Mouse (Mus musculus) spleen, adult 2 months (tissue): ENCODE data around the gene Cped1. TPM values are rescaled to one million over a fixed set of nuclear protein-coding genes. Genes with fewer than 3 reads are reported as not detected.

ENCODE experiments used
- DNase-seq, 2 experiments: peaks; one replicate each; pipeline versions ENCODE4 v3.0.0 to v3.0.0-alpha.2; 2012 to 2021; ENCODE audit warnings: low spot score in 2 of 2, low read depth in 1 of 2
- H3K27ac ChIP-seq: fragments of 200-500 bp; 2 replicates; pipeline ENCODE4 v1.5.1; 2012; ENCODE audit warnings: low read length, inconsistent platforms; ENCODE audit not compliant: insufficient read depth
- H3K27me3 ChIP-seq: fragments of 200-500 bp; 2 replicates; pipeline ENCODE4 v1.6.1; 2012; ENCODE audit warnings: mild to moderate bottlenecking, moderate library complexity, low read length, inconsistent platforms; ENCODE audit not compliant: control insufficient read depth, insufficient read depth
- H3K36me3 ChIP-seq: fragments of 200-500 bp; 2 replicates; pipeline ENCODE4 v1.6.1; 2012; ENCODE audit warnings: mild to moderate bottlenecking, low read length, inconsistent platforms; ENCODE audit not compliant: control insufficient read depth, insufficient read depth
- H3K4me1 ChIP-seq: fragments of 200-500 bp; 2 replicates; pipeline ENCODE4 v1.6.1; 2011; ENCODE audit warnings: inconsistent platforms; ENCODE audit not compliant: control insufficient read depth, insufficient read depth, insufficient read length
- H3K4me3 ChIP-seq: fragments of 200-500 bp; 2 replicates; pipeline ENCODE4 v1.5.1; 2011; ENCODE audit warnings: mild to moderate bottlenecking, inconsistent platforms; ENCODE audit not compliant: insufficient read depth, insufficient read length; ENCODE audit errors: extremely low read depth
- CTCF ChIP-seq: fragments of 200-500 bp; IDR thresholded peaks from 2 replicates; pipeline ENCODE4 v1.5.1; 2011; ENCODE audit warnings: mild to moderate bottlenecking, inconsistent platforms; ENCODE audit not compliant: insufficient read depth, insufficient read length, insufficient replicate concordance; ENCODE audit errors: extremely low read depth
- POLR2A ChIP-seq: fragments of 200-500 bp; IDR thresholded peaks from 2 replicates; pipeline ENCODE4 v1.6.1; 2011; ENCODE audit warnings: low read depth, low read length, inconsistent platforms
- WGBS: fragments of 180-500 bp; shearing (Covaris S2); methylation state at CpG from one replicate; pipeline ENCODE4 v1.1.7; 2018; 5-methylcytosine and 5-hydroxymethylcytosine counted together
- polyA plus RNA-seq: library from polyadenylated mRNA; depleted of rRNA; stranded (reverse); fragments of >200 nt; gene quantifications from 2 replicates; pipeline ENCODE4 v1.2.3, GENCODE M21; 2012

The Cped1 gene
- polyA plus RNA-seq, 1 experiment, result 2.7 TPM

DNA sequence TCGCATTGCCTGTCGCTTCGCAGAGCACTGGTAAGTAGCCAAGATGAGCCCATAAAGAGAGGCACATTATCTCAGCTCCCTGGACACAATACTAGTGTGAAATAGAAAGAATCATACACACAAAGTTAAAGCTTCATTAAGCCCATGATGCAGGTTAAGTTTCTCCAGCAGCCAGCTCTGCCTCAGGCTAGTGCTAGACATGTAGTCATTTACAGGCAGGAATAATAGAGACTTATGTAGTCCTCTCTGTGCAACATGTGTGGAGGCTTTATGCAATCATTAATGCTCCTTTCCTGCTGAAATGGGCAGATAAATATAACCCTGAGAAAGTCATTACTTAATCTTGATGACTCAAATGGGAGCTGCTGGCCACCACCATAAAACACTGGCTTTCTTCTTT, 216.2 kb downstream of the Cped1 start:
- Histone ChIP-seq H3K4me1 (no peaks in the 10 kb centered on the region), H3K36me3 (no peaks in the 10 kb centered on the region), H3K27ac (no peak overlapping the region), H3K27me3 (no peaks in the 10 kb centered on the region), H3K4me3 (no peak overlapping the region)
- 93% methylated on average over 3 of the region's 3 CpGs for WGBS
- no peak for TF ChIP-seq CTCF
- TF ChIP-seq POLR2A, result no peak
- no peak for DNase-seq

GRCm38 (mm10) chr6:22205030-22205750, 219.5 kb downstream of the Cped1 start:
- TF ChIP-seq CTCF, result no peak
- no peak for TF ChIP-seq POLR2A
- DNase-seq, result no peak
- H3K4me3 ChIP-seq, result no peak overlapping the region
- H3K4me1 ChIP-seq, result no peaks in the 10 kb centered on the region
- 92% methylated on average over 12 of the region's 12 CpGs for WGBS
- H3K36me3 ChIP-seq, result no peaks in the 10 kb centered on the region
- no peak overlapping the region for H3K27ac ChIP-seq
- H3K27me3 ChIP-seq, result no peaks in the 10 kb centered on the region

GRCm38 (mm10) chr6:22205751-22206121, 220.0 kb downstream of the Cped1 start:
- WGBS, result 90% methylated on average over 7 of the region's 7 CpGs
- DNase-seq, result no peak
- no peak overlapping the region for H3K4me3 ChIP-seq
- H3K36me3 ChIP-seq, result no peaks in the 10 kb centered on the region
- H3K4me1 ChIP-seq, result no peaks in the 10 kb centered on the region
- H3K27me3 ChIP-seq, result no peaks in the 10 kb centered on the region
- no peak overlapping the region for H3K27ac ChIP-seq
- no peak for TF ChIP-seq CTCF
- TF ChIP-seq POLR2A, result no peak

DNA sequence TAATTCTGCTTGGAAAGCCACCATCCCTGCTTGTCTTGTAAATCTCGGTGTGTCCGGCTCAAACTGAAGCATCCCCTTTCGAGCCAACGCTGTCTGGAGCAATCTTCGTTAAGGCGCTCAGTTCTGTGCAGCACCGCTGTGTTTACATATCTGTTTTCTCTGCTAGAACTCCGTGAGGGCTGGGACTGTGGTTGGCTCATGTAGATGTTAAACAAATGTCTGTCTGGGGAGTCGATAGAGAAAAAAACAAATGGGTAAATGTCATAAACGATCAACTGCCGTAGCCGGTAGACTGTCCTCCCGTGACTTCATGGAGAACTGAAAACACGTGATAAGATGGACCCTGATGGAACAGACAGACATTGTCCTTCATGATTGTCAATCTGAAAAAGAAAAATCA, 220.5 kb downstream of the Cped1 start:
- no peaks in the 10 kb centered on the region for H3K4me1 ChIP-seq
- H3K36me3 ChIP-seq, result no peaks in the 10 kb centered on the region
- H3K27me3 ChIP-seq, result no peaks in the 10 kb centered on the region
- TF ChIP-seq POLR2A (no peak), CTCF (no peak)
- no peak overlapping the region for H3K4me3 ChIP-seq
- no peak for DNase-seq
- no peak overlapping the region for H3K27ac ChIP-seq
- WGBS, result 92% methylated on average over 14 of the region's 14 CpGs

GRCm38 (mm10) chr6:22206630-22207293, 221.0 kb downstream of the Cped1 start:
- H3K27ac ChIP-seq, result no peak overlapping the region
- H3K27me3 ChIP-seq, result no peaks in the 10 kb centered on the region
- no peak for DNase-seq
- H3K36me3 ChIP-seq, result no peaks in the 10 kb centered on the region
- no peaks in the 10 kb centered on the region for H3K4me1 ChIP-seq
- TF ChIP-seq POLR2A (no peak), CTCF (no peak)
- WGBS, result 89% methylated on average over 6 of the region's 6 CpGs
- no peak overlapping the region for H3K4me3 ChIP-seq

DNA sequence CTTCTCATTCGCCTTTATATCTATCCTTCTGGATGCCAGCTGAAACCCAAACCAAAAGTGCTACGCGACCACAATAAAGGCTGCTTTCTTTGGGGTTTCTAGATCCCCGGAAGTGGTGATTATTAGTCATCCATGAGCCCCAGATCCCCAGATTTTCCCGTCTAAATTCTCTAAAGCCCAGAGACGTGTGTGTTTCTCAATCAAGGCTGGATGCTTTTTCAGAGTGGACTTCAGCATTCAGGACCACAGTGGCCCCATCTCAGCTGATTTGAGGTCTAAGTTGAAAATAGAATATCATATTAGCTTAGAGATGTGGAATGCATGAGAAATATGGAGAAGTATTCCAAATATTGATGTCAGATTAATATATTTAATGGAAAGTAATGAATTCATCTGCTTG, 226.4 kb downstream of the Cped1 start:
- DNase-seq, result no peak
- Histone ChIP-seq H3K27ac (no peak overlapping the region), H3K27me3 (no peaks in the 10 kb centered on the region), H3K36me3 (no peaks in the 10 kb centered on the region), H3K4me3 (no peak overlapping the region), H3K4me1 (no peaks in the 10 kb centered on the region)
- 89% methylated on average over 6 of the region's 6 CpGs for WGBS
- TF ChIP-seq CTCF (no peak), POLR2A (no peak)

GRCm38 (mm10) chr6:22213187-22213586, 227.5 kb downstream of the Cped1 start:
- WGBS, result 90% methylated on average over 5 of the region's 5 CpGs
- Histone ChIP-seq H3K27ac (no peak overlapping the region), H3K27me3 (no peaks in the 10 kb centered on the region), H3K36me3 (no peaks in the 10 kb centered on the region), H3K4me3 (no peak overlapping the region), H3K4me1 (no peaks in the 10 kb centered on the region)
- no peak for TF ChIP-seq POLR2A
- no peak for DNase-seq
